Mouse (Mus musculus) neural tube, embryonic 10.5 days (tissue): ENCODE results near the gene Ccdc121.

Source experiments
- DNase-seq: peaks from one replicate; pipeline ENCODE4 v3.0.0-alpha.2; 2017; ENCODE audit warnings: low spot score; ENCODE audit errors: extremely low spot score

Gene Ccdc121

DNA sequence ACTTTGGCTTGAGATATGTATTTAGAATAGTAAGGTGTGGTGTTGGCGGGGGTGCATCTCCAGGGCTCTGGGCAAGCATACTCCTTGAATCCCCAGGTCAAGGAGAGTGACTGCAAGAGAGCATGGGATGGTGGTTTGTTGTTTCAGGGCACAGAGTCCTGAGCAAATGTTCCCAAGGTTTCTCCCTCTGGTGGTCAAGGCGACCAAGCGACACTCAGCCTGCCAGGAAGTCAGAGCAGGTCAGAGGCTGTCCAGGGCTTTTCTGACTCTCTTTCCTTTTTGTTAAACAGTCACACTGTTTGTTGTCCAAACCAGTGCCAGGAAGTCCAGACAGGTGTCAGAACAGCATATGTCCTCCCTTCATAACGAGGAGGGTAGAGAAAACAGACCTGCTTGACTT is at the start of gene Ccdc121:
Gene Ccdc121 (minus strand): TSS at position 145 of the 400 bp plus-strand sequence.
- DNase-seq = no peak

DNA sequence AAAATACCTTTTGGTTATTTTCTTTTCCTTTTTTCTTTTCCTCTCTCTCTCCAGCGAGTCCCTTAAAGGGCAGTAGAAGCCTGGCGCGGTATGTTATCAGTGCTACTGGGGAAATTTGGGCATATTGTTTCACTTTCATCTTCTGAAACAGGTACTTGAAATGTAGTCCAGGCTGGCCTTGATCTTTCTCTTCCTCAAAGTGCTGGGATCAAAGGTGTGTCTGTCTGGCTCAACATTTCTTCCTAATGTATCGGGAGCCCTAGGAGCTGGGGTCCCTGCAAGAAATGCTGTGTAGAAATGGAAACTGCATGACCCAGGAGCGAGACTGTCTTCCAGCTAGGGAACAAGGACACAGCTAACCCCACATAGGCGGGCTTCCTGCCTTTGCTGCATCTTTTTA is 49.1 kb upstream of the Ccdc121 start:
- no peak for DNase-seq

DNA sequence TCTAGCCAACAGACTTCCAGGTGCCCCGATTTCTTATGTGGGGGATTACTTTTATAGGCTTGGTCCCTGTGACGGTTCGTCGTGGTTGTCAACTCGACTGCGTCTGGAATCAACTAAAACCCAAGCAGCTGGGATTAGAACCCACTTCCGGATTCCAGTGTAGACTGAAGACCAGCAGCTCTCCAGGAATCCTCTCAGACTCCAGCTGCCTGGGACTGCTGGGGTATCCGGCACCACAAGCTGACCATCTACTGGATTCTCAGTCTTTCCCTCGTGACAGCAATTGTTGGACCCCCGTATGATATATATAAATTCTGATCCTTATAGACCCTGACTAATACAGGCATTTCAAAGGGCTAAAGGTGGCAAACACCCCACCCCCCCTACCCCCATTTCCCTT is 48.4 kb upstream of the Ccdc121 start:
- DNase-seq = no peak

DNA sequence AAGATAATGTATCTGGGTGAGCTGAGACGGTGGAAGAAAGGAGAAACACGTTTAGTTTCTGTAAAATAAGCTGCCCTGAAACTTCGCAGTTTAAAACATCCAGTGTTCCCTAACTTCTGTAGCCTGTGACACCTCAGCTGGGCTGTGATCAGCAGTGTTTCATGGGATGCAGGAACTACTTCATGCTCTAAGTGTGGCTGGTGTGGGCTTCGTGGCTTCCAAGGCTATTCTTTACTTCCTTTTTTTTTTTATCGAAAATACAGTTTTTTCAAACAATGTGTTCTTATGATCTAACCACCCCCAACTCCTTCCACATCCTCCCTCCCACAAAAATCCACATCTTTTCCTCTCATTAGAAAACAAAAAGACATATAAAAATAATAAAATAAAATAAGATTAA is 44.2 kb upstream of the Ccdc121 start:
- no peak for DNase-seq

DNA sequence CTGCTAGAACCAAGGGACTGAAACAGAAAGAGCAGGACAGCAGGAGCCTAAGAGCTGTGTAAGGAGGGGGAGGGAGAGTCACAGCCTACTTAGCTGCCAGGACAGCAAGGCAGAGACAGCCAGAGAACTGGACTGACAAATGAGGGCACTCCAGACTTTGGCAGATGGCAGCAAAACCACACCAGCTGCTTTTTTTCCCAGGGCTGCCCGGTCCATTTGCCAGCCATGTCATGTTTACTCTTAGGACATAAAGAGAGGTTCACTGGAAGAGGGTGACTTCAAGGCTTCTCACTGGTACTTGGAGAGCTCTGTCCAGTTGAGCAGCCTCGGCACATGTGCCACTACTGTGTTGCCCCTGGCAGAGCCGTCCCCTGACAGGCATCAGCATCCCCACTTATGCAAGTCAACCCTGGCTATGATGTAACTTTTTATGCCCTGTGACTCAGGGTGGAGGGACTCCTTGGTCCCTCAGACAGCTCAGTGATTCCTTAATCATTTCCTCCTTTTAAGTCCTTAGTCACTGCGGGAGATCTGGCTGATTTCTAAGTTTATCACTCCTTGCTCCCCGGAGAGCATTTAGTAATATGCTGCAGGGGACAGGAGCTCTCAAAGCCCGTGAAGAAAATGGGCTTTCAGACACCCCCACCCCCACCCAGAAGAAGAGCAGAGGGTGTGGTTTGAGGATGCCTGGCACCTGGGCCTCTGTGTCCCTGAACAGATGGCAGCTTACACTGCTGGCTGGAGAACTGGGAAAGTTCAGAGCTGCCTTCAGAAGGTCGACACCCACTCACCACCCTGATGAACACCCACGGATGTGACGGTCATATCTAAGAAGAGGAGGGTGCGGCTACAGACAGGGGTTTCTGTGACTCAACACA is 41.5 kb upstream of the Ccdc121 start:
- DNase-seq = no peak

- no peak for DNase-seq
Measured at GRCm38 (mm10) chr1:181550826-181551225, 39.6 kb upstream of the Ccdc121 start.

- DNase-seq = no peak
Measured at GRCm38 (mm10) chr1:181549987-181550386, 38.7 kb upstream of the Ccdc121 start.

- DNase-seq = peak; percentile 62
Measured at GRCm38 (mm10) chr1:181545044-181545772, 34.0 kb upstream of the Ccdc121 start.

- DNase-seq = no peak
Measured at GRCm38 (mm10) chr1:181543711-181544383, 32.6 kb upstream of the Ccdc121 start.

DNA sequence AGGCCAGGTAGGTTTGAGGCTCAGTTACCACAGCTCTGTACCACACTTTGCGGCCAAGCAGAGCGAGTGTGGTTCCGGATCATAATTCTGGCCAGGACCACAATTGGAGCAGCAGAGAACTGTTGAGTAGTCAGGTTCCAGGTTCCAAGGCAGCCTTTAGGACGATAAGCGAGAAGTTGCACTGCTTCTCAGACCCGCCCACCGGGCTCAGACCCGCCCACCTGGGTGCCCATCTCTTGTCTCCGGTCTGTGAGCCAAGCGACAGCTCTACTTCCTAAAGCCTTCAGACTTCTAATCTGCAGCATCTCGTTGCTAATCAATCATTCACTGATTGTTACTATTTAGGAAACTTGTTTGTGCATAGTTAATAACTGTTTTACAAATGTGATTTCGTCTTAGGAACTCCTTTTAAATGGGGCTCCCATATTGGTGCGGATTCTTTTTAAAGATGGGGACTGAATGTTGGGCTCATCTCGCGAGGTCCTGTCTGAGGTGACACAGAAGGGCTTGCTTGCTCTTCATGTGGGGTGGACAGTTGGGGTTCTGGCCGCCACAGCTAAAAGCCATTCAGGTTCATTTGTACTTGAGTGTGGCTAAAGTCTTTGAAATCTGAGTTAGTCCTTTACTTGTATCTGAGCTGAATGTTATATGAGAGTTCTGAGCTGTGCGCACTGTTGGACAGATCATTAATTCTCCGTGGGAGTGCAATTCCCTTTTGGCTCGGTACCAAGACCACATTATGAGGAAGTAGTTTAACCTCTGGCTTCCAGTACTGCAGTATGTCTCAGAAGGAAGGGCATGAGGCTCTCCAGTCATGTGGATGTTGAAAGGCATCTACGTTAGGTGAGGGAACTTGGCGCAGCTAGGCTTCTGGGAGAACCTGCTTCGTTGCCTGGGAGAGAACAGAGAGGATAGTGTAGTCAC is 28.9 kb upstream of the Ccdc121 start:
- DNase-seq = no peak

GRCm38 (mm10) chr1:181537627-181538525 is 26.6 kb upstream of the Ccdc121 start:
- DNase-seq = no peak

DNA sequence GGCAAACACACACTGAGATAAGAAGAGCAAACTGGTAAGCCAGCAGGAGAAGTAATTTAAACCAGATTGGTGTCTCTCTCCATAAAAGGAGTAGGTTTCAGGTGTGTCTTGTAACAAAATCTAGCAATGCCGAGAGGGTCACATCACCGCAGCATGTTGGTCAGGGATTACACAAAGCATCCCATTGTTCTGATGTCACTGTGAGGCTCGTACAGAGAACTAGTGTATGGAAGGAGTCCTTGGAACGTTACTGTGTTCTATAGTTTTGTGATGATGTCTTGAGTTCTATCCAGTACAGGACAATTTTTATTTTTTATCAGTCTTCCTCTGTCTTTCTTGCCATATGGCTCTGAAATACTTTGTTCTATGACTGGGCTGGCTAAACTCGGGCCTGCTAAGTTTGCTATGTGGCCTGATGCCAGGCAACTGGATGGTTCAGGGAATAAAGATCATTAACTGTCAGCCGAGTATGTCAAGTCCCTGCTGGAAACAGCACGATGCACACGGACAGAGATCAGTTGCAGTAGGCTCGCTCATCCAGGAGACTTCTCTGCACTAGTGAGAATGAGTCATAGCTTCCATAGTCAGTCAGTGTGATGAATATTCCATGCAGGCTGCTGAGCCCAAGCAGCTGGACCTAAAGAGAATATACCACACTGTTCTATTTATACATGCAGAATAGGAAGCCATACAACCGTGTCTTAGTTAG is 24.1 kb upstream of the Ccdc121 start:
- no peak for DNase-seq

GRCm38 (mm10) chr1:181529368-181529767 is 18.1 kb upstream of the Ccdc121 start:
- DNase-seq = no peak

DNA sequence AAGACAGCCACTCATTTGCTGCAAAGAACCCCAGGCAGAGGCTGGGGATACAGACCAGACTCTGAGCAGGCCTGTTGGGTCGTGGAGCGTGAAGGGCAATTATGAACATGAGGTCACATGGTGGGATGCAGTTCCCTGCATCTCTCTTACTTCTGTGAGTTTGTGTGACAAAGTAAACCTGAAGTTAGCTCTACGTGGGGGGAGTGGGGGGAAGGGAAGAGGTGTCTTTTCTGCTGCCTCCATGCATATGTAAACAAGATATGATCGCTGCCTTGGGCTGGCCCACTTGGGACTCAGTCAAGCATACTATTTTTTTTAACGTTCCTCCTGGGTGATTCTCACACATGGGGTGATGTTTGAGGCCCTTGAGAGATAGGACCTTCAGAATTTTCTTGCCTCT is 14.7 kb upstream of the Ccdc121 start:
- no peak for DNase-seq

DNA sequence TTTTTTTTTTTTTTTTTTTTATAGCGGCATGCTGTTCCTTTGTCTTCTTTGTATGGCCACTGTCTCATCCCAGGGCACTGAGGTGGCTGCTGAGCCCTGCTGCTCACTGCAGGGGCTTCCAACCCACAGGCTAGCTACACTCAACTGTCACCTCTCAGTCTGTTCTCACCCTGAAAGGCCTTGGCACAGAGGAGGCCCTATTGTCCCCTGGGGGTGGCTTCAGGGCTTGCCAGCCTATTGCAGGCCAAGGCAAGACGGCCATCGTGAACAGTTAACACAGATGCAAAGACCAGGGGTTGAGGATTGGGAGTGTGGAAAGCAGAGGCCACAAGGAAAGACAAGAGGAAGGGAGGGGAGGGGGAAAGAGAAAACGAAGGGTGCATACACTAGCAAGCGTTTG is 12.6 kb upstream of the Ccdc121 start:
- no peak for DNase-seq

DNA sequence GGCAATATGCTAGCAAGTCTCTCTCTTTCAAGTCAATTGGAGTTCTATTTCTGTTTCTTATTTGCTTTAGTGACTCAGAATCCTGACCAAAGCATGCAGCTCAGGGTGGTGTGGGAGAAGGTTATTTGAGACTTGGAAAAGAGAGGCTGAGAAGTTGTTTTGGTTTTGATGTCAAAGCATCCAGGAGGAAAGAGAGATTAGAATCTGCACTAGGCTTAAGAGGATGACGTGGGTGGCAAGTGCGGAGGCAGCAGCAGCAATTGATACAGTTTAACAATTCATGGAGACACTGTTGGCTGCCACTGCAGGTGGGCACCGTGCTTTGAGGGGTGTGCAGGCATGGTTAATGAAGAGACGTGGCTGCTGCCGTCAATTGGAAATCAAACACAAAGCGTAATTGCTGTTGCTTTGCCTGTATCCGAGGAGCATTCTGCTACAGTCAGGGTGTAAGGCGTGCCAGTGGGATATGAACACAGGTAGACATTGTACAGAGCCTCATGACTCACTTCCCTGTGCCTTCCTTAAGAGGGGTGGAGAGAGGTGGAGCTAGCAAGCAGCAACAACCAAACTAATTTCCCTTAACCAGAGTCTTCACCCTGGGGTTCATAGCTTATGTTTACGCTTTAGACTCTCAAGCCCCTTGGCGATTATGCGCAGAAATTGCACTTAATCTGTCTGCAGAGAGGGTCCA is 10.3 kb upstream of the Ccdc121 start:
- DNase-seq = no peak

- no peak for DNase-seq
Measured at GRCm38 (mm10) chr1:181519137-181519536, 7.9 kb upstream of the Ccdc121 start.

GRCm38 (mm10) chr1:181518046-181518445 is 6.8 kb upstream of the Ccdc121 start:
- no peak for DNase-seq
